Mouse (Mus musculus) G1E (cell line): Measurements from ENCODE around the gene Slc9b2. TPM values are rescaled to one million over a fixed set of nuclear protein-coding genes. Genes with fewer than 3 reads are reported as not detected.

Experiments used
- ATAC-seq: 2 replicates; pipeline ENCODE4 v1.8.0; 2016; ENCODE audit warnings: mild to moderate bottlenecking; ENCODE audit not compliant: insufficient number of reproducible peaks, poor library complexity, low FRiP score, severe bottlenecking; ENCODE audit errors: extremely low read depth
- DNase-seq: peaks from one replicate; pipeline ENCODE4 v3.0.0; 2012; ENCODE audit warnings: low spot score
- H3K27me3 ChIP-seq: 2 replicates; pipeline ENCODE4 v1.6.1; 2012; ENCODE audit warnings: mild to moderate bottlenecking, low read length, inconsistent platforms; ENCODE audit not compliant: insufficient read depth
- H3K36me3 ChIP-seq: replicated peaks from 2 replicates; pipeline ENCODE3; 2012; ENCODE audit warnings: mild to moderate bottlenecking, inconsistent platforms
- H3K4me1 ChIP-seq: 2 replicates; pipeline ENCODE4 v1.6.1; 2012; ENCODE audit warnings: low read depth, low read length, inconsistent platforms, mixed read lengths; ENCODE audit not compliant: insufficient read depth
- H3K4me3 ChIP-seq: 2 replicates; pipeline ENCODE4 v1.5.1; 2012; ENCODE audit warnings: low read depth, mild to moderate bottlenecking, inconsistent platforms, low read length, moderate library complexity, mixed read lengths
- H3K9me3 ChIP-seq: replicated peaks from 2 replicates; pipeline ENCODE4 v1.6.1; 2012; ENCODE audit warnings: inconsistent platforms
- CTCF ChIP-seq: IDR thresholded peaks from 2 replicates; pipeline ENCODE4 v1.5.1; 2012; ENCODE audit warnings: low read depth, low read length, inconsistent platforms, mixed read lengths
- GATA1 ChIP-seq: IDR thresholded peaks from 2 replicates; pipeline ENCODE4 v1.6.1; 2012; ENCODE audit warnings: borderline replicate concordance, low read length, inconsistent platforms, mixed read lengths
- GATA2 ChIP-seq: IDR thresholded peaks from 2 replicates; pipeline ENCODE4 v1.6.1; 2012; ENCODE audit warnings: low read depth, low read length, inconsistent platforms, borderline replicate concordance
- POLR2AphosphoS5 ChIP-seq: IDR thresholded peaks from 2 replicates; pipeline ENCODE4 v1.6.1; 2012; ENCODE audit warnings: low read depth, low read length, inconsistent platforms; ENCODE audit not compliant: insufficient replicate concordance
- TAL1 ChIP-seq: conservative IDR thresholded peaks from 2 replicates; pipeline ENCODE4 v1.6.1; 2012; ENCODE audit warnings: low read depth, low read length, inconsistent platforms, mixed read lengths
- polyA plus RNA-seq: library from polyadenylated mRNA; stranded (reverse); fragments of >175 nt; gene quantifications from 2 replicates; pipeline ENCODE4 v1.2.3, GENCODE M21; 2012
- total RNA-seq, 2 experiments: library from RNA; stranded (forward) in 1 of 2; stranded (reverse) in 1 of 2; fragments of 200-1000 nt in 1 of 2; fragments of >200 nt in 1 of 2; fragmentation: Nextera tagmentation in 1 of 2; gene quantifications; 2 replicates each; pipeline ENCODE4 v1.2.3; 2014 to 2017

Slc9b2 gene
- total and polyA plus RNA-seq, 3 experiments, result not detected

DNA sequence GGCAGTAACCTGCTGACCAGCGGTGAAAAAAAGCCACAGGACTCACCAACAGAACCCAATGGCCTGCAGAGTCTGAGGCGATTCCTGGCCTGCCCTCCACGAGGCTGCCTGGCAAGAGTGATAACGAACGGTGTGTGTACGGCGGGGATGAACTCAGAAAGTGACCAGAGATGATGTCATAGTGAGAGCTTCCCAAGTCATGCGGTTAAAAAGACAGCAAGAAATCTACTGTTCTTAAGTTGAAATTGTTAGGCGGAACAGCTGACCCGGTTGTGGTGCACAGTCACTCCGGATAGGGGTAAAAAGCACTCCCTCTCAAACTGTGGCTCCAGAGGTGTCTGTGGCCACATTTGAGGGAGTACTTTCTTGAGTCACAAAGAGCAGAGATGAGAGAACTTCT, 10.8 kb downstream of the Slc9b2 start:
- Histone ChIP-seq H3K4me3 (no peak overlapping the region), H3K4me1 (no peaks in the 10 kb centered on the region), H3K27me3 (peaks cover 7% of the 10 kb centered on the region), H3K36me3 (no peaks in the 10 kb centered on the region), H3K9me3 (no peaks in the 10 kb centered on the region)
- TF ChIP-seq GATA1, result no peak
- no peak for TF ChIP-seq GATA2
- TF ChIP-seq POLR2AphosphoS5, result no peak
- TF ChIP-seq TAL1, result no peak
- TF ChIP-seq CTCF, result no peak
- no peak for DNase-seq
- ATAC-seq, result no peak

DNA sequence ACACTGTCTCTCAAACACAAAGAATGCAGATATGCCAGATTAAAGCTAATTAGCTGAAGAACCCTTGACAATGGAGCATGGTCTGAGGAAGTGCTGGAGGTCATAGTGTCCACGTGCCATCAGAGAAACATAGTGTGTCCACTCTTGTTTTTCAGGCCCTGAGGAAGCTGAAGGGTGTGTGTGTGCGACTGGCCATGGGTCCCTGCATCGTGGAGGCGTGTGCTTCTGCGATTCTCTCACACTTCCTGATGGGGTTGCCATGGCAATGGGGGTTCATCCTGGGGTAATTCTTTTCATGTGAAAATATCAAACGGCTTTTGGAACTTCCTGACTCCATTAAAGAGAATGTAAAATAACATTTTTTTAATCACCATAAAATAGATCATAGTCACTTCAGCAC, 16.9 kb downstream of the Slc9b2 start:
- ATAC-seq (no peak), DNase-seq (no peak)
- no peak for TF ChIP-seq GATA1
- TF ChIP-seq POLR2AphosphoS5, result no peak
- no peak for TF ChIP-seq GATA2
- TF ChIP-seq TAL1, result no peak
- TF ChIP-seq CTCF, result no peak
- no peaks in the 10 kb centered on the region for H3K36me3 ChIP-seq
- H3K4me1 ChIP-seq, result no peaks in the 10 kb centered on the region
- H3K9me3 ChIP-seq, result no peaks in the 10 kb centered on the region
- peaks cover 12% of the 10 kb centered on the region for H3K27me3 ChIP-seq
- H3K4me3 ChIP-seq, result no peak overlapping the region

DNA sequence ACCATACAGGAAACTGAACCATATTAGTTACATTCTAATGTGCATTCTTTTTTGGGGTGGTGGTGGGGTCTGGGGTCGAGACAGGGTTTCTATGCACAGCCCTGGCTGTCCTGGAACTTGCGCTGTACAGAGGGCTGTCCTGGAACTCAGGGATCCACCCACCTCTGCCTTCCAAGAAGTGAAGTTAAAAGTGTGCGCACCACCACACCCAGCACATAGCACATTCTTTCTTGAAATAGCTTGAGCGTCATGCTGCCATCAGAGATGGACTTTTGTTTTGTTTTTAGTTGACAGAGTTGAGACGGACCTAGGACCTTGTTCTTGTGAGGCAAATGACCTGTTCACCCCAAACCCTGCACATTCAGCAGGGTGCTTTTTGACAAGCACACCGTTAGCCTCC, 19.7 kb downstream of the Slc9b2 start:
- peaks cover 13% of the 10 kb centered on the region for H3K27me3 ChIP-seq
- no peak for DNase-seq
- no peaks in the 10 kb centered on the region for H3K9me3 ChIP-seq
- no peak for ATAC-seq
- TF ChIP-seq TAL1 (no peak), GATA1 (no peak), CTCF (no peak), GATA2 (no peak), POLR2AphosphoS5 (no peak)
- H3K4me3 ChIP-seq, result no peak overlapping the region
- no peaks in the 10 kb centered on the region for H3K4me1 ChIP-seq
- no peaks in the 10 kb centered on the region for H3K36me3 ChIP-seq

DNA sequence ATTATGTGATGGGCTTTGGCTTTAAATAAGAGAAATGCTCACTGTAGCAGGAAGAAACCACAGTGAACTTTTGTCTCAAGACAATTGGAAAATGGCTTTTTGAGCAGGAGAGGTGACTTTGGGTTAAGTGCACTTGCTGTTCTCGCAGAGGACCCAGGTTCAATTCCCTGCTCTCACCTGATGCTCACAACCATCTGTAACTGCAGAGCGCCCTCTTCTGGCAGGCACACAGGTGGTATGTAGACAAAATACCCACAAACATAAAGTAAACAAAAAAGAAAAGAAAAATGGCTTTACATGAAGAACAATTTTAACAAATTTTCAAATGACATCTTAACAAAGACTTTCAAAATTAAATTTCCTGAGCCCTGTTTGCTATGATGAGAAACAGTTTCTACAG, 20.1 kb downstream of the Slc9b2 start:
- Histone ChIP-seq H3K4me3 (no peak overlapping the region), H3K36me3 (no peaks in the 10 kb centered on the region), H3K4me1 (no peaks in the 10 kb centered on the region), H3K9me3 (no peaks in the 10 kb centered on the region), H3K27me3 (peaks cover 13% of the 10 kb centered on the region)
- ATAC-seq (no peak), DNase-seq (no peak)
- TF ChIP-seq GATA1 (no peak), TAL1 (no peak), POLR2AphosphoS5 (no peak), CTCF (0 out of 2 replicates have a peak, but pooled peaks have one; percentile 31), GATA2 (no peak)

DNA sequence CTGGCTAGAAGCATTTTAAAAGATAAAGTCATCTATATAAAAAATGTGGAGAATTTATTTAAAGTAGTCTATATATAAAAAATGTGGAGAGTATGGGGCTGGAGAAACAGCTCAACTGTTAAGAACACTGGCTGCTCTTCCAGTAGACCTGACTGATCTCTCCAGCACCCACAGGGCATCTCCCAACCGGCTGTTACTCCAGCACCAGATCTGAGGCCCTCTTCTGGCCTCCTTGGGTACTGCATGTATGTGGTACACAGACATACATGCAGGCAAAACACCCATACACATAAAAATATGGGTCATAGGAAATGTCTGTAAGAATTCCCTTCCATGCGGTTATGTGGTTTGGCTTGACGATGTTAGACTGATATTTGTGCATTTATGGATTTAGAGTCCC, 21.1 kb downstream of the Slc9b2 start:
- Histone ChIP-seq H3K4me1 (no peaks in the 10 kb centered on the region), H3K36me3 (no peaks in the 10 kb centered on the region), H3K27me3 (peaks cover 13% of the 10 kb centered on the region), H3K9me3 (no peaks in the 10 kb centered on the region), H3K4me3 (no peak overlapping the region)
- no peak for ATAC-seq
- TF ChIP-seq CTCF, result peak; percentile 45
- TF ChIP-seq GATA2, result no peak
- DNase-seq, result no peak

DNA sequence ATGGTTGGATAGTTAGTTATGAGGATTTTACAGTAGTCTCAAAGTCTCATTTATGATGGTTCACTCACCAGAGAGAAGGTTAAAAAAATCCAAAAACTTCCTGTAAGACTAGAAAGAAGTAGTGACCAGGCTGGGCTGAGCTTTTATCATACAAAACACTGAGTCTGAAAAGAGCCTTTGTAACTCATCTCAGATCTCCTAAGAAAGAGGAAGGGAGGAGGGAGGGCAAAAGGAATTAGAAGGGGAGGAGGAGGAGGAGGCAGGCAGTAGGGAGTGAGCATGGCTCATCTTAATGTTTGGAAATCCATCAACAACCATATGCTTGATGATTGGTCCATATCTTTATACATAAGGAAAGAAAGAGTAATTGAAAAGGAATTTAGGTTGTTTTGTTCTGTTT, 25.2 kb downstream of the Slc9b2 start:
- no peaks in the 10 kb centered on the region for H3K9me3 ChIP-seq
- no peak for DNase-seq
- H3K36me3 ChIP-seq, result no peaks in the 10 kb centered on the region
- ATAC-seq, result no peak
- TF ChIP-seq CTCF, result no peak
- TF ChIP-seq GATA2, result no peak
- TF ChIP-seq POLR2AphosphoS5, result no peak
- TF ChIP-seq GATA1, result no peak
- TF ChIP-seq TAL1, result no peak
- no peak overlapping the region for H3K4me3 ChIP-seq
- peaks cover 8% of the 10 kb centered on the region for H3K27me3 ChIP-seq
- no peaks in the 10 kb centered on the region for H3K4me1 ChIP-seq

DNA sequence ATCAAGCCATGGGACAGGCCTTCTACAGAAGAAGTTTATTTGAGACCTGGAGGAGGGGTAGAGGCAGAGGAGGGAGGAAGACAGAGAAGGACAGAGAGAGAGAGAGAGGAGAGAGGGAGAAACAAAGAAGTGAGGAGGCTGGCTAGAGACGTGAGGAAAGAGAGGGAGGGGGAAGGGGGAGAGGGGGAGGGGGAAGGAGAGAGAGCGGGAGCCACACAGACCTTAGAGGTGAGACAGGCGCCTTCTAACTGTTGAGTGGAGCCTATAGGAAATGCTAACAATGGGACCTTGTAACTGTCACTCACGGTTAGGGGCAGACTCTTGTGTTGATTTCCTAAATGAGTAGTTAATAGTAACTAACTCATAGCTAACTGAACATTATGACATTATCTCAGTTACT, 26.3 kb downstream of the Slc9b2 start:
- TF ChIP-seq GATA1 (no peak), TAL1 (no peak), CTCF (no peak), GATA2 (no peak), POLR2AphosphoS5 (no peak)
- Histone ChIP-seq H3K9me3 (no peaks in the 10 kb centered on the region), H3K4me1 (no peaks in the 10 kb centered on the region), H3K36me3 (no peaks in the 10 kb centered on the region), H3K27me3 (peaks cover 8% of the 10 kb centered on the region), H3K4me3 (no peak overlapping the region)
- ATAC-seq, result no peak
- no peak for DNase-seq
